Mouse (Mus musculus) macrophage (primary cell): ENCODE data around the gene Gm8220. TPM values are rescaled to one million over a fixed set of nuclear protein-coding genes. Genes with fewer than 3 reads are reported as not detected.
"Not testable (repeated sequence)": the region's sequence is repeated elsewhere in the genome, so short reads cannot be mapped to it uniquely, and the experiment has no call there.

Source experiments
- H3K27ac ChIP-seq: fragments of 350-480 bp; formaldehyde crosslinking; 2 replicates; pipeline ENCODE4 v1.9.0; 2021
- H3K36me3 ChIP-seq: fragments of 350-480 bp; formaldehyde crosslinking; 2 replicates; pipeline ENCODE4 v1.9.0; 2021; ENCODE audit errors: inconsistent target
- H3K4me3 ChIP-seq: fragments of 350-480 bp; formaldehyde crosslinking; 2 replicates; pipeline ENCODE4 v1.9.0; 2021; ENCODE audit errors: inconsistent target
- H3K79me2 ChIP-seq: fragments of 350-480 bp; formaldehyde crosslinking; 2 replicates; pipeline ENCODE4 v1.9.0; 2021; ENCODE audit errors: inconsistent target
- WGBS: methylation state at CpG from one replicate; pipeline ENCODE4 v1.1.7; 2026; ENCODE audit warnings: inconsistent platforms; ENCODE audit not compliant: missing documents; 5-methylcytosine and 5-hydroxymethylcytosine counted together
- polyA plus RNA-seq: library from polyadenylated mRNA; stranded (reverse); fragments of 250-400 nt; gene quantifications from 3 replicates; pipeline ENCODE4 v1.2.4, GENCODE M21; 2018; ENCODE audit warnings: inconsistent platforms
- total RNA-seq, 78 experiments: library from RNA; depleted of rRNA; stranded (reverse); fragments of 250-400 nt; gene quantifications; 1 replicate in 9 of 78; 2 replicates in 24 of 78; 3 replicates in 43 of 78; 4 replicates in 2 of 78; pipeline ENCODE4 v1.2.4; 2018; ENCODE audit warnings: inconsistent platforms in 56 of 78

Gene Gm8220
- total RNA-seq (2018; cell fraction: chromatin; rRNA removed): not detected
- total RNA-seq (2018; cell fraction: cytosol; rRNA removed): not detected
- not detected for total RNA-seq (2018; cell fraction: nucleus; rRNA removed)
- not detected in 3 replicates for polyA plus RNA-seq

- not testable (repeated sequence) for H3K4me3 ChIP-seq, H3K27ac ChIP-seq, H3K36me3 ChIP-seq, H3K79me2 ChIP-seq
- no CpG with 5 or more reads among the region's 2 CpGs for whole genome bisulfite sequencing
Observed at GRCm38 (mm10) chr14:44285280-44285679, at the start of gene Gm8220. Gene Gm8220 (plus strand): TSS chr14:44285580.

DNA sequence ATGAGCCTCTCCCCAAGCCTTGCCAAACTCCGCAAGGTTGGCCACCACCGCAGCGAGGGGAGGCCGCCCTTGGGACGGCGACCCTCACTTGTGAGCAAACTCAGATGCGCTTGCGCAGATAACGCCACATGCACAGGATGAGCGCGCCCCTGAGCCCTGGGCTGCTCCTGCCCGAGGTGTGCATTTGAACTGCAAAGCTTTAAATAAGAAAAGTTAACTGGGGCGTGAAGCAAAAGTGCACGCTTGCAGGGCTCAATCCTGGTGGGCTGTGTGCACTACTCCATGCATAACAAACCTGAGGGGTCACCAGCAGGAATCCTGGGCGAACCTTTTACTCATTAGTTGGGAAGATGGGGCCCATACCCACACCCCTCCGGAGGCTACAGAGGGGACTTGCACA, 37.3 kb upstream of the Gm8220 start:
- 93% methylated on average over 16 of the region's 16 CpGs for WGBS
- H3K79me2 ChIP-seq: no peaks in the 10 kb centered on the region
- H3K4me3 ChIP-seq: no peak overlapping the region
- no peak overlapping the region for H3K27ac ChIP-seq
- no peaks in the 10 kb centered on the region for H3K36me3 ChIP-seq

DNA sequence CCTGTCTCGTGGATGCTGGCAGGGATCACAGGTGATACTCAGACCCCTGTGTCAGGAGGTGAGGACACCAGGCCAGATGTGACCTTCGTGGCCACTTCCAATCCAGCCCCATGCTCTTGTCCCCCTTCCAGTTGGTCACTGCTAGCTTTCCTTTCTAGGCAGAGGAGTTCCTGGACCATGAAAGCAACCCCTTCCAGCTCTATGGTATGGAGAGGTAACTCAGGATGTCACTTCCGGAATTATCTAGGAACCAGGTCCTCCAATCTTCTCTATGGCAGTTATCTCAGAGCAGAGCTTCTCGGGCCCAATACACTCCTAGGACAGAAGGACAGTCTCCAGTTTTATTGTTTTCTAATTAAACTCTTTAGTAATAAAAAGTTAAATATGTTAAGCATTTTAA, 26.7 kb downstream of the Gm8220 start:
- not testable (repeated sequence) for H3K4me3 ChIP-seq, H3K36me3 ChIP-seq, H3K27ac ChIP-seq, H3K79me2 ChIP-seq
- 70% methylated on average over 2 of the region's 4 CpGs for WGBS

- not testable (repeated sequence) for H3K36me3 ChIP-seq, H3K4me3 ChIP-seq, H3K79me2 ChIP-seq, H3K27ac ChIP-seq
- WGBS: no CpG with 5 or more reads among the region's 2 CpGs
Observed at GRCm38 (mm10) chr14:44338484-44338883, 53.1 kb downstream of the Gm8220 start, which contains the start of gene Gm5930. Gene Gm5930 (minus strand): TSS chr14:44338584.

Other genes with a start within 250 kb of the Gm8220 start
- gene Ear2, start 182.9 kb upstream of the Gm8220 start, polyA plus RNA-seq: 1.5 to 5.3 TPM in 2 of 3 replicates, not detected in the other
- not detected in 3 replicates for gene Gm3327, start 161.7 kb upstream of the Gm8220 start, polyA plus RNA-seq
- gene Gm8212, start 87.9 kb upstream of the Gm8220 start, polyA plus RNA-seq: not detected in 3 replicates
- not detected in 3 replicates for gene 4930503E14Rik, start 72.3 kb upstream of the Gm8220 start, polyA plus RNA-seq
- not detected in 3 replicates for gene Gm5930, start 53.0 kb downstream of the Gm8220 start, polyA plus RNA-seq
- gene Gm8229, start 79.8 kb downstream of the Gm8220 start, polyA plus RNA-seq: not detected in 3 replicates
- not detected in 3 replicates for gene Gm3371, start 125.1 kb downstream of the Gm8220 start, polyA plus RNA-seq
- not detected in 3 replicates for gene Gm8232, start 148.1 kb downstream of the Gm8220 start, polyA plus RNA-seq
- gene BC061237, start 206.9 kb downstream of the Gm8220 start, polyA plus RNA-seq: not detected in 3 replicates
- not detected in 3 replicates for gene Gm17093, start 232.7 kb downstream of the Gm8220 start, polyA plus RNA-seq